Mouse (Mus musculus) cerebellum, adult 11-12 months (tissue): ENCODE measurements around the gene Pdzd8.

Experiments
- DNase-seq: peaks from one replicate; pipeline ENCODE4 v3.0.0; 2022

Pdzd8 gene

GRCm38 (mm10) chr19:59352760-59353159 is 7.2 kb upstream of the Pdzd8 start:
- DNase-seq, result no peak

GRCm38 (mm10) chr19:59351151-59351889 is 5.7 kb upstream of the Pdzd8 start:
- no peak for DNase-seq

DNA sequence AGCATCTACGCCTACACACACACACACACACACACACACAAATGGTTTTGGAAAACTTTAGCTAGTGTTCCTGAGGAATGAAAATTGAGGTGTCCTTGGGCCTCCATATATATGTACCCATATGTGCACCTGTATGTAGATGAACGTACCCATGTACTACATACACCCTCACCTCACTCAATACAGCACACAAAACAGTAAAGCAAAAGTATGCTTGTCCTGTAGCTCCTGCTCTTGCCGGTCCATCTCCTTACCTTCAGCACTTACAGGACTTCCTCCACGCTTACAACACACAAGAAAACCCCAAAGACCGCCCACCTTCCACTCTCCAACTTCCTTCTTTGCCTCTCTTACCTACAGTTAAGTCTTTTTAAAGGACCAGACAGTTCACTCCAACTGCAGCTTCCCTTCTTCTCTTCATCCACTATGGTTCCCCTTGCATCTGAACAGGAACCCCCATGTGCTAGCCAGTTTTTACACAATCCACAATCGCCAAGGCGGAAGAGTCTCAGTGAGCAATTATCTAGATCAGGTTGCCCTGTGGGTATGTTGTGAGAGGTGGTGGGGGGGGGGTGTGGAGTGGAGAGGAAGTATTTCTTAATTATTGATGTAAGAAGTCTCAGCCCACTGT is 4.8 kb upstream of the Pdzd8 start:
- no peak for DNase-seq

GRCm38 (mm10) chr19:59349329-59349960 is 3.9 kb upstream of the Pdzd8 start:
- DNase-seq, result no peak

GRCm38 (mm10) chr19:59346325-59346724 is 745 bp upstream of the Pdzd8 start:
- DNase-seq, result no peak

DNA sequence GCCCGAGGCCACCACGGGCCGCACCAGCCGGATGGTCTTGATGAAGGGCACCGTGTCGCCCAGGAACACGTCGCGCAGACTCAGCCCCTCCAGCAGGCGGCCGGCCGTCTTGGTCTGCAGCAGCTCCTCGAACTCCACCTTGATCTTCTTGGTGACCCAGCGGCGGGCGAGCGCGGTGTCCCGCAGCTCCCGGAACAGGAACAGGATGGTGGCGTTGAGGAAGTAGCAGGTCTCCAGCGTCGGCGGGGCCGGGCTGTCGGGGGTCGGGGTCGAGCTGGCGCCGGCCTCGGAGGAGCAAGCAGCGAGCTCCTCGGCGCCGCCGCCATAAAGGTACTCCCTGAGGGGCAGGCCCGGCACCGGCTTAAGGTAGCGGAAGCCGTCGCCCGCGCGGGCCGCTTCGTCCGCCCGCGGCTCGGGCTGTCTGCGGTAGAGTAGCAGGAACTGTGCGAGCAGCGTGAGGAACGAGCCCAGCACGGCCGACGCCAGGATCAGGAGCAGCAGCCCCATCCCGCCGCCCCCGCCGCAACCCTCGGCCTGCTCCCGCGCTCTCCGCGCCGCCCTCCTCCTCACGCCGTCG is 411 bp downstream of the Pdzd8 start:
- peak; percentile 65 for DNase-seq

GRCm38 (mm10) chr19:59344304-59344711 is 1.3 kb downstream of the Pdzd8 start:
- DNase-seq, result peak; percentile 32

DNA sequence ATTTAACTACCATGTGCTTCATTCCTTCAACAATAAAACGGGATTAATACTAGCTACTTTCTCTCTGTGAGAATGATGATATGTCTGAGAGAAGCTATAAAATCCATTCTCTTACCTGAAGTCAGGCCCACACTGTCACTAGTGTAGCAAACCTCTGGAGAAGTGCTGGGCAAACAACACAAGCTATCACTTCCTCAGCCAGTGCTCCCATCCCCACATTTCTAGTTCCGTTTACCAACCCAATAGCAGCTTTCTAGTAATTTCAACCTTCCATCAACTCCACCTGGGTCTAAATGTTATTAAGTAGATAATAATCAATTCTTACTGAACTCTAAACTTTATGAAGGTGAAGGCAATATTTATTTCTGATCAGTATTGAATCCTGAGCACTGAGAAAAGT is 2.6 kb downstream of the Pdzd8 start:
- no peak for DNase-seq

GRCm38 (mm10) chr19:59339908-59340307 is 5.7 kb downstream of the Pdzd8 start:
- no peak for DNase-seq

- DNase-seq, result no peak
Observed at GRCm38 (mm10) chr19:59337872-59338681, 7.5 kb downstream of the Pdzd8 start.

- DNase-seq, result no peak
Observed at GRCm38 (mm10) chr19:59336655-59337054, 8.9 kb downstream of the Pdzd8 start.

DNA sequence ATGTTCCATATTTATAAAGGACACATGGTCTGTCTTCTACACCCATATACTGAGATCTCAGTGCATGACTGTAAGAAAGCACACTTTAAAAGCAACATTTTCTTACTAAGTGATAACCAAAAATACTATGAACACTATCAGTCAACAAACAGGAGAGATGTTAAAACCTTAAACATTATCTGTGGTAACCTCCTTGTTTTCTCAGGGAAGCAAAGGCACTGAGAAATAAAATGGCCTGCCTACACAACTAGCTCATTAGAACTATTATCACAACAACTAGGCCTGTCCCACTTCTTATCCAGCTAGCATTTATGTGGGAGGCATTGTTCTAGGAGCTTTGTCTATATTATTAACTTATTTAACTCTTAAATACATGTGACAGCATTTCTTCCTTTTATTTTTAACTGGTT is 14.8 kb downstream of the Pdzd8 start:
- no peak for DNase-seq

- DNase-seq, result no peak
Observed at GRCm38 (mm10) chr19:59321990-59322389, 23.6 kb downstream of the Pdzd8 start, which contains the start of gene Rps12-ps3. TSS of gene Rps12-ps3 (plus strand) at chr19:59322290.

DNA sequence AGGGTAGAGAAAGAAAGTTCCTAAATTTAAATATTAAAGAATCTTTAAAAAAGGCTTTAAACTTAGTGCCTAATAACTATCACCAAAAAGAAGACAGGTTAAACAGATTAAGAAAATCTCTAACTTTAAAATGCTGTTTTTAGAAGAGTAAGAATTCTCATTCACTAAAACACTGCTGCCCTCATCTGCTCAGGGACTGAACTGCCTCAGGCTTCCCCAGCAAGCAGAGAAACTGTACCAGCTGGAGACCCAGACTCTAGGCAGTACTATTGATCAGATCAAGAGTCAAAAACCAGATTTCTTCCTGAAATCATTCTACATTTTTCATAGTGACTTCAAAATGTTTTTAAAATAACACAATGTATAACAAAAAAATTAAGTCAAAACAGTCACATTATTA is 29.0 kb downstream of the Pdzd8 start:
- no peak for DNase-seq

DNA sequence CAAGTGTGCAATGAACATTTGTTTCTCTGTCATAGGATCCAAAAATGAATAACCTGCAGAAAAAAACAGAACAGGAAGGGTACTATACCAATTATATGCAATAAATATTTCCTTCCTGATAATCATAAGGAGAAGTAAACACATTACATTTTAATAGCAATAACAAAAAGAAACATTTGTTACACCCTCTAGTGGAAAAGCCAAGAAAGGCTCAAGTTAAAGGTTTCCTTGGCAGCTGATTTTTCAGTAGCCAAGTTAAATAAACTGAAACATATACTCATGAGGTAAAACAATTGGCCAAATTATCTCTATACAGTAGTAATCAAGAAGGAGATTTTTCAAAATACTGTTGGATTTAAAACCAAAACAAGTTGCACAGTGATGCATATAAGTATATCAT is 30.3 kb downstream of the Pdzd8 start:
- no peak for DNase-seq

- no peak for DNase-seq
Observed at GRCm38 (mm10) chr19:59292183-59292839, 53.3 kb downstream of the Pdzd8 start.

DNA sequence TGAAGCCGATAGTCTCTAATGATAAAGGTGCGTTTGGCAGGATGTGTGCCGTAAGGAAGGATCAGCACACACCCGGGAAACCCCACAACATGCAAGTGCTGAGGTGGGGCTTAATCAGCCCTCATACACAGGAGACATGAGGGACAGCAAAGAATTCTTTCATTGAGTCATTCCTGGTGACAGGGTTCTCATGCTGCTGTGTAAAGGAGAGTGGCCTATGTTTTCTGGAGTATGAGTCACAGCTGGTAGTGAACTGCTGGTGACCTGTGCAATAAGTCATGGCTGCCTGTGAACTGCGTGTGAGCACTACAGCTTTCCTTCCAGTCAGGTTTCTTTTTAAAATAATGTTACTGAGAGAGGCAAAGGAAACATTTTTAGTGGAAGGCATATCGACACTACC is 55.8 kb downstream of the Pdzd8 start:
- no peak for DNase-seq

GRCm38 (mm10) chr19:59289042-59289441 is 56.5 kb downstream of the Pdzd8 start:
- DNase-seq, result no peak

- no peak for DNase-seq
Observed at GRCm38 (mm10) chr19:59282001-59282400, 63.6 kb downstream of the Pdzd8 start.

DNA sequence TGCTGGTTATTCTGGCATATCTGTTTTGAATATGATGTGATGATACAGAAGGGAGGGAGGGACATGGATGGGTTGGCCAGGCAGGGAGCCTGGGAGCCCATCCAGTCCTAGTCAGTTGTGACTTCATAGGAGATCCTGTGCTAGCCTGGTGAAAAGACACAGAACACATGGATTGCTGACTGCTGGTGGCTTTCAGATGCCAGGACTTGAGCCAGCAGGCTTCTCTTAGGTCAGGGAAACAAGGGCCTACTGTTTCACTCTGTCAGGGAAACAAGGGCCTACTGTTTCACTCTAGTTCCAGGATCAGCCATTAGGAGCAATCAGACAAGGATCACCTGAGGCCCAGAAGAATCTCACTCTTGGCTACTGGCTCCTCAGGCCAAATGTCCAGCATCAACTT is 64.7 kb downstream of the Pdzd8 start:
- DNase-seq, result no peak

GRCm38 (mm10) chr19:59276354-59276753 is 69.2 kb downstream of the Pdzd8 start:
- no peak for DNase-seq

- no peak for DNase-seq
Observed at GRCm38 (mm10) chr19:59273190-59273589, 72.4 kb downstream of the Pdzd8 start.
